19 mouse cellular contexts compared by ENCODE assay signal in genomic region chr6:112985362-112986314, GRCm38 (mm10). TPM values are rescaled to one million over a fixed set of nuclear protein-coding genes. Genes with fewer than 3 reads are reported as not detected.
DNase-seq lines count a peak whose midpoint lies in the region; ATAC-seq and TF ChIP-seq lines count a peak whose summit lies in the region.
"Had no signal": no experiment of that assay in that cellular context is flagged by ENCODE, and none has a peak within 500 bp of the region (broad histone marks: within the 10 kb centered on the region; RNA-seq: fewer than 3 reads in every experiment).

No protein-coding gene starts in this region.

- 0 out of 2 replicates have a peak overlapping the region, but pooled peaks have one; percentile 5 for H3K27ac ChIP-seq in forebrain, embryonic 13.5 days
- H3K27ac ChIP-seq in hindbrain, embryonic 14.5 days = no peak overlapping the region
- H3K27ac ChIP-seq in midbrain, embryonic 14.5 days (replicated peaks; ENCODE audit: low read depth, low read length) = peak overlapping the region; percentile 62
- H3K27ac ChIP-seq in thymus, adult 2 months (ENCODE audit: control insufficient read depth, insufficient read depth, low read length) = no peak overlapping the region
- H3K27ac ChIP-seq in cerebellum, adult 2 months (ENCODE audit: insufficient read depth, low read length) = no peak overlapping the region
- H3K27ac ChIP-seq: liver, embryonic 13.5 days had no signal

- peaks cover 38% of the 10 kb centered on the region for H3K4me1 ChIP-seq in forebrain, embryonic 13.5 days
- H3K4me1 ChIP-seq in hindbrain, embryonic 14.5 days (replicated peaks; ENCODE audit: control insufficient read depth, insufficient read depth, low read length) = peaks cover 17% of the 10 kb centered on the region
- H3K4me1 ChIP-seq in midbrain, embryonic 14.5 days (ENCODE audit: control insufficient read depth, insufficient read depth, low read length) = peaks cover 26% of the 10 kb centered on the region
- H3K4me1 ChIP-seq in thymus, adult 2 months (replicated peaks; ENCODE audit: control insufficient read depth, insufficient read depth, low read length) = no peaks in the 10 kb centered on the region
- H3K4me1 ChIP-seq in cerebellum, adult 2 months (ENCODE audit: control insufficient read depth, insufficient read depth, low read length) = no peaks in the 10 kb centered on the region; the same call in 1 of the 2 replicates
- H3K4me1 ChIP-seq: liver, embryonic 13.5 days had no signal

- no peak overlapping the region for H3K4me2 ChIP-seq in forebrain, embryonic 13.5 days
- H3K4me2 ChIP-seq in hindbrain, embryonic 14.5 days (replicated peaks) = no peak overlapping the region
- peak overlapping the region; percentile 18; the same call in 1 of the 2 replicates for H3K4me2 ChIP-seq in midbrain, embryonic 14.5 days (ENCODE audit: low read length)
- H3K4me2 ChIP-seq: liver, embryonic 13.5 days had no signal

- no peaks in the 10 kb centered on the region for H3K9me3 ChIP-seq in forebrain, embryonic 13.5 days (replicated peaks)
- H3K9me3 ChIP-seq in hindbrain, embryonic 14.5 days (ENCODE audit: control insufficient read depth, low read length) = no peaks in the 10 kb centered on the region
- no peaks in the 10 kb centered on the region for H3K9me3 ChIP-seq in midbrain, embryonic 14.5 days (ENCODE audit: control insufficient read depth, low read length)
- H3K9me3 ChIP-seq: liver, embryonic 13.5 days had no signal

- H3K4me3 ChIP-seq in forebrain, embryonic 13.5 days = no peak overlapping the region
- H3K4me3 ChIP-seq in hindbrain, embryonic 14.5 days (replicated peaks; ENCODE audit: low read length) = no peak overlapping the region
- no peak overlapping the region for H3K4me3 ChIP-seq in midbrain, embryonic 14.5 days (replicated peaks; ENCODE audit: low read depth, low read length)
- H3K4me3 ChIP-seq in thymus, adult 2 months (ENCODE audit: control insufficient read depth, insufficient read depth, low read length) = no peak overlapping the region
- H3K4me3 ChIP-seq in cerebellum, adult 2 months (replicated peaks; ENCODE audit: insufficient read depth, low read depth, low read length) = no peak overlapping the region
- H3K4me3 ChIP-seq: liver, embryonic 13.5 days had no signal

- peak; percentile 45 for DNase-seq in heart, adult 11 months
- no peak for DNase-seq in heart, postnatal 10 days
- DNase-seq in hindbrain, embryonic 14.5 days (ENCODE audit: low spot score) = no peak
- DNase-seq in midbrain, embryonic 14.5 days = peak; percentile 79
- no peak for DNase-seq in thymus, adult 2 months
- DNase-seq in cerebellum, adult 2 months = no peak
- no peak for DNase-seq in embryo, embryonic 10 days (ENCODE audit: low spot score)
- DNase-seq: adrenal gland, postnatal 10 days; cerebellum, adult 9-10 months; gastrocnemius, postnatal 36 days; heart, postnatal 36 days; kidney, adult 2 months; kidney, postnatal 14 days; layer of hippocampus, postnatal 36 days; liver, embryonic 13.5 days; lung, adult 2 months; right cerebral cortex, postnatal 25 days; thymus, postnatal 4 days had no signal

- intact Hi-C loops in heart, postnatal 10 days (cut with DNase I) = no loop called here

- WGBS in forebrain, embryonic 13.5 days = 23% methylated on average over 9 of the region's 9 CpGs
- 30% methylated on average over 9 of the region's 9 CpGs for WGBS in hindbrain, embryonic 14.5 days
- 8% methylated on average over 9 of the region's 9 CpGs for WGBS in midbrain, embryonic 14.5 days
- 90% methylated on average over 9 of the region's 9 CpGs for WGBS in thymus, adult 2 months
- WGBS in cerebellum, adult 2 months = 55% methylated on average over 9 of the region's 9 CpGs

- no peak for TF ChIP-seq CTCF in thymus, adult 2 months (IDR thresholded peaks at IDR 0.05; ENCODE audit: borderline replicate concordance, control insufficient read depth, extremely low read depth, insufficient read depth, low read length, poor library complexity)
- TF ChIP-seq CTCF in cerebellum, adult 2 months (IDR thresholded peaks at IDR 0.05; ENCODE audit: borderline replicate concordance, insufficient read depth, low read depth, low read length) = no peak

- no peaks in the 10 kb centered on the region for H3K36me3 ChIP-seq in forebrain, embryonic 13.5 days (ENCODE audit: poor library complexity, severe bottlenecking)
- H3K36me3 ChIP-seq in hindbrain, embryonic 14.5 days (replicated peaks; ENCODE audit: control insufficient read depth, insufficient read depth) = no peaks in the 10 kb centered on the region
- H3K36me3 ChIP-seq in midbrain, embryonic 14.5 days (ENCODE audit: control insufficient read depth, insufficient read depth, low read length) = no peaks in the 10 kb centered on the region
- H3K36me3 ChIP-seq in thymus, adult 2 months (ENCODE audit: control insufficient read depth, insufficient read depth, low read length) = no peaks in the 10 kb centered on the region
- H3K36me3 ChIP-seq: liver, embryonic 13.5 days had no signal

- no peak for TF ChIP-seq POLR2A in thymus, adult 2 months (IDR thresholded peaks at IDR 0.05; ENCODE audit: control insufficient read depth, extremely low read depth, insufficient read depth, low read length, poor library complexity)
- no peak for TF ChIP-seq POLR2A in cerebellum, adult 2 months (IDR thresholded peaks at IDR 0.05; ENCODE audit: borderline replicate concordance, insufficient read depth, low read length)

- no peak overlapping the region for H3K9ac ChIP-seq in forebrain, embryonic 13.5 days
- H3K9ac ChIP-seq in hindbrain, embryonic 14.5 days = no peak overlapping the region
- H3K9ac ChIP-seq in midbrain, embryonic 14.5 days (replicated peaks; ENCODE audit: low read length) = no peak overlapping the region
- H3K9ac ChIP-seq: liver, embryonic 13.5 days had no signal

- H3K27me3 ChIP-seq in forebrain, embryonic 13.5 days = no peaks in the 10 kb centered on the region
- no peaks in the 10 kb centered on the region for H3K27me3 ChIP-seq in hindbrain, embryonic 14.5 days (ENCODE audit: control insufficient read depth, insufficient read depth, low read length)
- no peaks in the 10 kb centered on the region for H3K27me3 ChIP-seq in midbrain, embryonic 14.5 days (ENCODE audit: control insufficient read depth, insufficient read depth, low read length)
- H3K27me3 ChIP-seq in thymus, adult 2 months (ENCODE audit: control insufficient read depth, insufficient read depth, low read length) = no peaks in the 10 kb centered on the region
- H3K27me3 ChIP-seq in cerebellum, adult 2 months (ENCODE audit: control insufficient read depth, insufficient read depth, low read length) = no peaks in the 10 kb centered on the region
- H3K27me3 ChIP-seq: liver, embryonic 13.5 days had no signal

- peak; percentile 68 for ATAC-seq in forebrain, embryonic 13.5 days
- peak; percentile 46; the same call in 1 of the 2 replicates for ATAC-seq in hindbrain, embryonic 14.5 days (ENCODE audit: low FRiP score)
- ATAC-seq in midbrain, embryonic 14.5 days (ENCODE audit: low FRiP score, low TSS enrichment) = peak; percentile 77

RNA-seq across cellular contexts. Expression of gene Srgap3, which starts 38.6 kb away (rescaled TPM):
- total RNA-seq in heart, postnatal 10 days (2021) = 1 to 10 TPM; 2.6 to 2.9 TPM
- polyA plus RNA-seq in forebrain, embryonic 13.5 days (2015; fragmentation: Nextera tagmentation; extraction: Ambion mirVana) = 30.1 and 33.6 TPM in 2 replicates
- 49.9 and 50.7 TPM in 2 replicates for polyA plus RNA-seq in hindbrain, embryonic 14.5 days (2014; fragmentation: Nextera tagmentation; extraction: Ambion mirVana)
- 58.6 and 68.8 TPM in 2 replicates for polyA plus RNA-seq in midbrain, embryonic 14.5 days (2014; fragmentation: Nextera tagmentation; extraction: Ambion mirVana)
- polyA plus RNA-seq in thymus, adult 2 months (2012; rRNA removed) = 3.7 and 3.8 TPM in 2 replicates
- 99.2 and 101 TPM in 2 replicates for polyA plus RNA-seq in cerebellum, adult 2 months (2012; rRNA removed)

Comparison
In these comparisons a context has a peak if more than half of its experiments do, and no peak if none do; other contexts are left out.
1. DNase-seq: peak in heart, adult 11 months (single experiment) and midbrain, embryonic 14.5 days (single experiment); none in heart, postnatal 10 days (0 of 2), hindbrain, embryonic 14.5 days (single experiment), thymus, adult 2 months (single experiment), cerebellum, adult 2 months (0 of 2) and embryo, embryonic 10 days (single experiment).
2. H3K27ac ChIP-seq: peak in forebrain, embryonic 13.5 days (single experiment) and midbrain, embryonic 14.5 days (single experiment); none in hindbrain, embryonic 14.5 days (single experiment), thymus, adult 2 months (single experiment) and cerebellum, adult 2 months (single experiment).
3. Peak in every context shown above with its lines, with median percentiles within 50 percentile points of each other: ATAC-seq.